Mouse (Mus musculus) layer of hippocampus, adult 6 months (tissue): ENCODE results near the gene Cnga4. TPM values are rescaled to one million over a fixed set of nuclear protein-coding genes. Genes with fewer than 3 reads are reported as not detected.

Source experiments
- long read RNA-seq, 2 experiments: library from polyadenylated mRNA; unstranded; transcript quantifications; one replicate each; pipeline ENCODE4 v2.0.0; 2019 to 2020
- polyA plus RNA-seq: library from polyadenylated mRNA; unstranded; fragments of <200 nt; fragmentation: Nextera tagmentation; gene quantifications from 2 replicates; pipeline ENCODE4 v1.2.3, GENCODE M21; 2021

The Cnga4 gene
- 0.14 and 0.24 TPM in 2 replicates for polyA plus RNA-seq
- long read RNA-seq, experiment 1, partial matches to known transcripts = 0 of 1 reads
- long read RNA-seq, experiment 1, other reads (novel, unspliced or antisense) = 1 of 1 reads
- long read RNA-seq, experiment 2, partial matches to known transcripts = 0 of 3 reads
- long read RNA-seq, experiment 2, other reads (novel, unspliced or antisense) = 3 of 3 reads

DNA sequence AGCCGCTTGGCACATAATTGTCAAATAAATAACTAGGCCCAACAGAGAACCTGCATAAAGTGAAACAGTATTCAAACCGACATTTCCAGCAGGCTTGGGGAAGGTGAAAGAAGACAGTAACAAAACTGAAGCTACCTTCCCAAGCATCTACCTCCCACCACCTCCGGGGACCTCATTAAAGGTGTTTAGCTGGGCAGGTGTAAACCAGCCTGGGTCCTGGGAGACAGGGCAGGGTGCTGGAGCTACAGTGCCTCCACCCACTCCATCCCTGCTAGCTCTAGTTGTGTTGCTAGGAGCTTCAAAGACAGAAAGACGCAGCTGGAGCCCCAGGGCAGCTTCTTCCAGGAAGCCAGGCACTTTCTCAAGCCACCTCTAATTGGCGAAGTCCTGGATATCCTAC, at the start of gene Cnga4:
Gene Cnga4, plus strand, starts transcription at position 301 of the 400 bp plus-strand sequence.

DNA sequence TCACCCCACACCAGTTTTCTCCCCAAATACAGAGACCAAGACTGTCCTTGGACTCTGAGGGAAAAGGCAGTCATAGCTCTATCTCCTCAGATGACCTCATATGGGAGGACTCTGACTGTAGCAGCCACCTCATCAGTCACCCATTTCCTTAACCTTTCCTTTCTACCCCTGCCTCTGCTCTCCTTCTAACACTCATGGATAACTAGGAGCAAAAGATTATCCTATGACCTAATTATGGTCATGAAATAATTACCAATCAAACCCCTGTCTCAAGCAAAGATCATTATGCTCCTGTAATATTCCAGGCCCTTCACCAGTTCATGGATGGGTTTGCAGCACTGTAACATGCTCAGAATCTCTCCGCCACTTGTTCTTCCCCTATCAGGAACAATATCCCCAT, 36.4 kb upstream of the Cnga4 start, which contains the start of gene Olfr692:
Gene Olfr692, plus strand, starts transcription at position 301 of the 400 bp plus-strand sequence.

DNA sequence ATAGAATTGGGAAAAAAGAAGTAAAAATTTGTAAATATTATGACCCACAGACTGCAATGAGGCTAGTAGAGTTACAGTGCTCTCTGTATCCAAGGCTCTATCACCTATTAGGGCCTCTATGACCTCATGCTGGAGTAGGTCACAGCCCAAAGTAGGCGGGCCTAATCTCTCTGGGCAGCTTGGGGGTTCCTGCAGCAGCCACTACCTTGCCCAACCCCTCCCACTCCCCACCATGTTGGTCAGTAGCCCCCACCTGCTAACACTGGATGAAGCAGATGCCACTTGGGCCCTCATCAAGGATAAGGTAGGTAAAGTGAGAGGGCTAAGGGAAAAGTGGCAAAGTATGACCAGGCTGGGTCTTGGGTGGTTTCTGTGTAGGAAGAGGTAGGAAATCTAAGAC, 29.5 kb upstream of the Cnga4 start, which contains the start of gene Gm5901:
Gene Gm5901, plus strand, starts transcription at position 173 of the 400 bp plus-strand sequence.

GRCm38 (mm10) chr7:105399935-105400624, 4.3 kb upstream of the Cnga4 start, which contains the start of gene Fam160a2:
Fam160a2 (minus strand) TSS chr7:105400054.

DNA sequence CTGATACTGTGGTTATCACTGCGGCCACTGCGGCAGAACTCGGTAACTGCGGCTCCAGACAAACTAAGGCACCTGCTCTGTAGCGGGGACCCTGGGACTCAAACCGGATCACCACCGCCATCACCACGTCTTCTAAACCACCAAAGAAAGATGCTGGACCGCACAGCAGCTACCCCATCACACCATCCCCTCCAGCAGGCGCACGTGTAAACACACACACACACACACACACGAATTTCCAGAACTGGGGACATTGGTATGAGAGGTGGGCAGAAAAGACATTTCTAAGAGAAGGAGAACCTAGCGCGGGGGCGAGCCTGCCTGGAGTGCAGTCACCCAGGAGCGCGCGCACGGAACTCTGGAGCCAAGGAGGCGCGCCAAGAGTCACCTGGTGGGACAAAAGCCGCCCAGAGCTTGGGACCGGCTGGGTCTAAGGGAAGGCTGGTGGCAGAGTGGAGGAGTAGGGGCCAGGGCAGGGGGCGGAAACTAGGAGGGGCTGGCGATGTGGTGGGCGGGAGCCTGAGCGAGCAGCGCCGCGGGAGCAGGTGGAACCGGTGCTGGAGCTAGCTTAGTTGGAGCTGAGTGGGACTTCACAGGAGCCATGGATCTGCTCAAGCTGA, 21.2 kb downstream of the Cnga4 start, which contains the start of gene Cckbr:
Gene Cckbr, plus strand, starts transcription at position 308 of the 620 bp plus-strand sequence.

Other genes with a start within 250 kb of the Cnga4 start
- gene Olfr684, start 240.9 kb upstream of the Cnga4 start, polyA plus RNA-seq = not detected in 2 replicates
- gene Olfr685, start 218.6 kb upstream of the Cnga4 start, polyA plus RNA-seq = not detected in 2 replicates
- not detected in 2 replicates for gene Olfr686, start 197.1 kb upstream of the Cnga4 start, polyA plus RNA-seq
- not detected in 2 replicates for gene Olfr688, start 116.5 kb upstream of the Cnga4 start, polyA plus RNA-seq
- not detected in 2 replicates for gene Olfr689, start 93.4 kb upstream of the Cnga4 start, polyA plus RNA-seq
- gene Olfr690, start 70.5 kb upstream of the Cnga4 start, polyA plus RNA-seq = not detected in 2 replicates
- gene Olfr691, start 62.3 kb upstream of the Cnga4 start, polyA plus RNA-seq = 0.15 TPM in 1 of 2 replicates, not detected in the other
- not detected in 2 replicates for gene Olfr692, start 36.3 kb upstream of the Cnga4 start, polyA plus RNA-seq
- gene Gm5901, start 29.5 kb upstream of the Cnga4 start, polyA plus RNA-seq = not detected in 2 replicates
- 31.5 and 42.0 TPM in 2 replicates for gene Fam160a2, start 4.5 kb upstream of the Cnga4 start, polyA plus RNA-seq
- gene Cckbr, start 21.2 kb downstream of the Cnga4 start, polyA plus RNA-seq = 7.3 and 7.7 TPM in 2 replicates
- 29.9 and 31.8 TPM in 2 replicates for gene Cavin3, start 77.7 kb downstream of the Cnga4 start, polyA plus RNA-seq
- 93.9 and 95.7 TPM in 2 replicates for gene Smpd1, start 149.8 kb downstream of the Cnga4 start, polyA plus RNA-seq
- 408 and 453 TPM in 2 replicates for gene Apbb1, start 177.1 kb downstream of the Cnga4 start, polyA plus RNA-seq
- gene Hpx, start 195.6 kb downstream of the Cnga4 start, polyA plus RNA-seq = 0.72 and 0.77 TPM in 2 replicates
- gene Trim3, start 229.0 kb downstream of the Cnga4 start, polyA plus RNA-seq = 32.0 and 36.8 TPM in 2 replicates
- gene Timm10b, start 235.5 kb downstream of the Cnga4 start, polyA plus RNA-seq = 184 and 197 TPM in 2 replicates
- gene Arfip2, start 235.8 kb downstream of the Cnga4 start, polyA plus RNA-seq = 41.3 and 47.5 TPM in 2 replicates
- gene Gm45799, start 236.0 kb downstream of the Cnga4 start, polyA plus RNA-seq = 12.7 and 32.7 TPM in 2 replicates
- 0.01 and 0.04 TPM in 2 replicates for gene Dnhd1, start 246.3 kb downstream of the Cnga4 start, polyA plus RNA-seq